Mouse (Mus musculus): ENCODE results near the gene Gm4981. TPM values are rescaled to one million over a fixed set of nuclear protein-coding genes. Genes with fewer than 3 reads are reported as not detected.

Gm4981 gene
- not detected in 2 replicates for polyA plus RNA-seq (2012; rRNA removed)

GRCm38 (mm10) chr10:58236613-58237012, at the start of gene Gm4981:
Gm4981 (minus strand) TSS chr10:58236701.

GRCm38 (mm10) chr10:58255213-58255892, 18.9 kb upstream of the Gm4981 start, which contains the start of gene Gcc2:
Gcc2 (plus strand) TSS chr10:58255497.

GRCm38 (mm10) chr10:58232641-58232969, 3.9 kb downstream of the Gm4981 start, which contains the start of gene Duxf3:
Duxf3 (minus strand) TSS chr10:58232675.

GRCm38 (mm10) chr10:58224827-58225785, 11.4 kb downstream of the Gm4981 start, which contains the start of gene AW822073:
AW822073 (minus strand) TSS chr10:58224930.

Other genes starting within 250 kb of the Gm4981 start
- not detected in 2 replicates for gene AW822073, start 11.8 kb downstream of the Gm4981 start, polyA plus RNA-seq (2012; rRNA removed)
- not detected in 2 replicates for gene Duxf3, start 4.0 kb downstream of the Gm4981 start, polyA plus RNA-seq (2012; rRNA removed)
- gene Gcc2, start 18.8 kb upstream of the Gm4981 start, polyA plus RNA-seq (2012; rRNA removed): 10.4 and 12.2 TPM in 2 replicates
- 16.7 and 17.1 TPM in 2 replicates for gene Lims1, start 86.8 kb upstream of the Gm4981 start, polyA plus RNA-seq (2012; rRNA removed)
- 7.0 and 7.2 TPM in 2 replicates for gene Ranbp2, start 210.2 kb upstream of the Gm4981 start, polyA plus RNA-seq (2012; rRNA removed)

All from liver, embryonic 18 days (tissue).